Mouse (Mus musculus) brain, embryonic 14.5 days (tissue): ENCODE results near the gene Lhx8.

Experiments used
- CTCF ChIP-seq: fragments of 200-500 bp; IDR thresholded peaks from 2 replicates; pipeline ENCODE4 v1.5.1; 2012; ENCODE audit warnings: inconsistent platforms, mild to moderate bottlenecking, moderate library complexity, borderline replicate concordance; ENCODE audit not compliant: insufficient read depth, insufficient read length; ENCODE audit errors: extremely low read depth
- POLR2A ChIP-seq: fragments of 200-500 bp; IDR thresholded peaks from 2 replicates; pipeline ENCODE4 v1.6.1; 2012; ENCODE audit warnings: mild to moderate bottlenecking, inconsistent platforms, borderline replicate concordance; ENCODE audit not compliant: poor library complexity, insufficient read depth, insufficient read length, severe bottlenecking; ENCODE audit errors: extremely low read depth

- no peak for TF ChIP-seq CTCF
- TF ChIP-seq POLR2A = no peak
Measured at GRCm38 (mm10) chr3:154363507-154363906, 33.0 kb upstream of the Lhx8 start.
